Mouse (Mus musculus): ENCODE measurements around the gene Chst5. TPM values are rescaled to one million over a fixed set of nuclear protein-coding genes. Genes with fewer than 3 reads are reported as not detected.

The Chst5 gene
- not detected for polyA plus RNA-seq (2014; fragmentation: Illumina TruSeq; extraction: RNeasy Lipid Tissue Mini Kit (QIAGEN cat#74804); ENCODE audit: low read depth, low replicate concordance)

DNA sequence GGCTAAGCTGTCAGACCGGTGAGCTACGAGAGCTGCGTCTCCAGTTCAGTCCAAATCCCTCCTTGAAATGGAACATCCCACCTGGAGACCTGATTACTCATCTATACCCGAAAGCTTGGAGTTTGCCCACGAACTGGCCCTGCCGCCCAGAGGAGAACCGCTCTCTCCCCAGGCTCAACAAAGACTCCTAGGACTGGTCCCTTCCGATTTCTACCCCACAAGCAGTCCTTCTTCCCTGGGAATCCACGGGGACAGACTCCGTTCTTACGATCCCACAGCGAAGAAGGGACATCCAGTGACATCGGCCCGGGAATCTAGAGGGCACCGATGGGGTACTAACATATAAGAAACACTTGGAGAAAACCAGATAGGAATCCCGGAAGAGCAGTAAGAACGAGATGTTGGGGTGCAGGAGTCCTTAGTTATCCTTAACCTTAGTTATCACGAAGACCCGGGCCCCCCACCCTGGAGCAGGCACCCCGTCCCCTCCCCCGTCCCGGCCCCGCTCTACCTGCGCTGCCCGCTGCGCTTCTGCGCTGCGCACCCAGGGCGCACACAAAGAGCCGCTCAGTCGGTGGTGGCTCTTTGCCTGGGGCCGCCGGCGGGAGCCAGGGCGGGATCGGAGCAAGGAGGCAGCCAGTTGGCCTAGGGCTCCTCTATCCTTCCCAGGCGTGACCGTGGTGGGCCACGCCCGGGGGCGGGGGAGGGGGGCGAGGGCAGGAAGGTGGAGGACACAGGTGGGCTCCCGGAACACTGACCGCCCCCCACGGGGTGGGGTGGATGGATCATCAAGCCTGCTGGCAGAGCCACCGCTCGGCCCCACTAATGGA is at the start of gene Chst5:
TSS of gene Chst5 (minus strand) at position 827 of the 830 bp plus-strand sequence.

DNA sequence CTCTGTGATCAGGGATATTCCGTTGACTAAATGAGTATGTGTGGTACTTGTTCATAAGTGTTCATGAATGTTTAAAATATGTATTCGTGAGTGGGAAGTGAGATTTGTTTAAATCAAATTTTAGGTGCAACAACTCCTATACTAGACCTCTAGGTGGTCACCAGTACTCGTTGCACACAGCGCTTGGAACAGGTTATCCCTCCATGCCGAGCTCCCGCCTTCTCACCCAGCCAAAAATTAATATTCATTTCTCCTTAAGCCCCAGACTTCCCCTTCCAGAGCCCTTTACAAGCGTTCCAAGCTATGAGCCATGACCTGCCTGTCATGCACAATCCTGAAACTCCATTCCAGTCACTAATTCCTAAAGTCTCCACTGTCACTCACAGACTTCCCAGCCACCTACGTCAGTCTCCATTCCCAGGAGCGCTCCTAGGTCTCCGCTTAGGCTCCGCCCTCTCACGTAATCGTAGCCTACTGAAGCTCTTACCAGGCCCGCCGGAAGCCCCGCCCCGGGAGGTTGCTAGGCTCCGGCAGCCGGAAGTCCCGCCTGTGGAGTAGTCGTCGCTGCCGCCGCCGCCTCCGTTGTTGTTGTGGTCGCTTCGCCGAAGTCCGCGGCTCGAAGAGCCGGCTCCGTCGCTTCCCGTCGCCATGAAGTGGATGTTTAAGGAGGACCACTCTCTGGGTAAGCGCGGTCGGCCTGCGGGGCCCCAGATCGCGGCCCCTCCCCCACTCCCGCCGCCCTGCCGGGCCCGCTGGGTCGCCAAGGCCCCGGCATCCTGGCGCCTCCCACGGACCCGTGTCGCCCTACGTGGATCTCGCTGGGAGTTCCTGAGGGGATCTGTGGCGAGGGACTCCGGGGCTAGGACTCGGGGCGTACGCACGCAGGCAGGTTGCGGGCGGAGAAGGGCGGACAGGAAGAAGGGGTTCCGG is 30.2 kb upstream of the Chst5 start, which contains the start of gene Gabarapl2:
TSS of gene Gabarapl2 (plus strand) at position 533 of the 930 bp plus-strand sequence.

DNA sequence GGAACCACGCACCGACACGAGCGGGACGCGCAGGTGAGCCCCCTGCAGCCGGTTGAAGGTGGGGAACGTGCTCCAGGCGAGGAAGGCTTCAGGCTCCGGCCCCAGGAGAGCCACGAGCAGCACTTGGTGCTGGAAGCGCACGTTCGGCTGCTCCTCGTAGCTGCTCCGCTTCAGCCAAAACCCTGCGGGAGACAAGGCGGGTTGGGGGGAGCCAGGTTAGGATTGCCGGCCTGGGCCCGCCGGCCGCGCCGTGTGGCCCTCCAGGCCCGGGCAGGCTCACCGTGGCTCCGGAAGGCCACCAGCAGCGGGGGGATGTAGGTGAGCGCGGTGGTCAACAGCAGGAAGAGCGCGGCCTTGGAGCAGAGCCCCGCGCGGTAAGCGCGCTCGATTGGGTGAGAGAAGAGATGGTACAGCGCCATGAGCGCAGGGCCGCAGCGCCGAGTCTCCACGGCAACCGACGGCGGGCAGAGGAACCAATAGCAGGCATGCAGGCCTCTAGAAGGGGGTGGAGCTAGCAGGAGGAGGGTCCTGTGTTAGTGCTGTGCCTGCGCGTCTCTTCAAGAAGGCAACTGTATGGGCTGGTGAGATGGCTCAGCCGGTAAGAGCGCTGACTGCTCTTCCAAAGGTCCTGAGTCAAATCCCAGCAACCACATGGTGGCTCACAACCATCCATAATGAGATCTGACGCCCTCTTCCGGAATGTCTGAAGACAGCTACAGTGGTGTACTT is 23.3 kb upstream of the Chst5 start, which contains the start of gene Tmem231:
TSS of gene Tmem231 (minus strand) at position 534 of the 729 bp plus-strand sequence.

DNA sequence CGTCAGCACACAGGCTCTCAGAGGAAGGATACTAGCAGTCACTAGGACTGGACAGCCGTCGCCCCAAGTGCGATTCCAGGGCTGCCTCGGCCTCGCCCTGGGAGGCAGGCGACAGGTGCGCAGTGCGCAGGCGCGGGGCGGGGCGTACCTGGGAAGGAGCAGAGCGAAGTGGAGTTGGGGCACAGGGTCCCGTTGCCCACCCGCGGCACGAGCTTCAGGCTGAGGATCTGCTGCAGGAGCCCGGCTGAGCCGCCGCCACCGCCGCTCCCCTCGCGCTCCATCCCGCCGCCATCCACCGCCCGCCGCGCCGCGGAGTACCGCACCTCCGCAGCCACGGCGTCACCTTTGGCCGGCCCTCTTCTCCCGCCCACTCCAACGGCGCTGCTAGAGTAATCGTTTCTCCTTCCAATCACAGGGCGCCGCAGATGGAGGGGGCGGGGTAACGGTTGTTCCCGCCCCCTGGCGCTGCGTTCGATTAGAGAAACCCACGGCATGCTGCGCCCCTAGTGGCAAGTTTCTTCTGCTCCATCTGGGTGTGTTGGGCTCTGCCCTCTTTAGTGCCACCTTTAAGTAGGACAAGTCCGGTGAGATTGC is 33.8 kb downstream of the Chst5 start, which contains the start of gene Tmem170:
TSS of gene Tmem170 (minus strand) at position 396 of the 594 bp plus-strand sequence.

DNA sequence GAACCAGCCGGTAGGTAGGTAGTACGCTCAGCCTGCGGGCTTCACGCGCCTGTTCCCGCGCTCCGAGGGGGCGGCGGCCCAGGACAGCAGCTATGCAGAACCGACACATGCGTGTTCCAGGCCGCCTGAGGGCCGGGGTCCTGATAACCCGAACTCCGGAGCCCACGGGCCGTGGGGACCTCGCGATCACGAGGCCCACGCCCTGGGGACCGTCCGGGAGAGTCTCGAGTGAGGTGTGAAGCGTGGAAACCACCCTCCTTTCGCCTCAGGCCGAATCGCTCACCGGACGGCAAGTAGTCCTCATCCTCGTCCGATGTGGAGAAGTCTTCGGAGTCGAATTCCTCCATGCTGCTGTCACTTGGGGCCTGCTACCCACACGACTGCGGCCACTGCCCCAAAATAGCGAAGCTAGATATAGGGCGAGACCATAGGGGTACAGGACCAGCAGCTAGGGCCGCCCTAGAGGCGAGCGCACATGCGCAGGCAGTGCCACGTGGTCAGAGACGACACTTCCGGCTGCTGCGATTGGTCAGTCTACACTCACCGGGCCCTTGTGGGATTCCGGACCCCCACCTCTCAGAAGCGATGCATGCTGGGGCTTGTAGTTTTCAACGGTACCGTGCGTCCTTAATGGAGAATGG is 56.3 kb downstream of the Chst5 start, which contains the start of gene Cfdp1:
TSS of gene Cfdp1 (minus strand) at position 431 of the 641 bp plus-strand sequence.

Other genes with a start within 250 kb of the Chst5 start
- gene Ctrb1, start 219.4 kb downstream of the Chst5 start, polyA plus RNA-seq (2014; fragmentation: Illumina TruSeq; extraction: RNeasy Lipid Tissue Mini Kit (QIAGEN cat#74804); ENCODE audit: low read depth, low replicate concordance) = not detected
- gene Bcar1, start 166.6 kb downstream of the Chst5 start, polyA plus RNA-seq (2014; fragmentation: Illumina TruSeq; extraction: RNeasy Lipid Tissue Mini Kit (QIAGEN cat#74804); ENCODE audit: low read depth, low replicate concordance) = 0.69 TPM
- 82.5 TPM for gene Cfdp1, start 56.2 kb downstream of the Chst5 start, polyA plus RNA-seq (2014; fragmentation: Illumina TruSeq; extraction: RNeasy Lipid Tissue Mini Kit (QIAGEN cat#74804); ENCODE audit: low read depth, low replicate concordance)
- gene Tmem170, start 33.7 kb downstream of the Chst5 start, polyA plus RNA-seq (2014; fragmentation: Illumina TruSeq; extraction: RNeasy Lipid Tissue Mini Kit (QIAGEN cat#74804); ENCODE audit: low read depth, low replicate concordance) = 10.5 TPM
- gene Tmem231, start 23.4 kb upstream of the Chst5 start, polyA plus RNA-seq (2014; fragmentation: Illumina TruSeq; extraction: RNeasy Lipid Tissue Mini Kit (QIAGEN cat#74804); ENCODE audit: low read depth, low replicate concordance) = not detected
- gene Gabarapl2, start 30.3 kb upstream of the Chst5 start, polyA plus RNA-seq (2014; fragmentation: Illumina TruSeq; extraction: RNeasy Lipid Tissue Mini Kit (QIAGEN cat#74804); ENCODE audit: low read depth, low replicate concordance) = 83.9 TPM
- 1.6 TPM for gene Adat1, start 81.9 kb upstream of the Chst5 start, polyA plus RNA-seq (2014; fragmentation: Illumina TruSeq; extraction: RNeasy Lipid Tissue Mini Kit (QIAGEN cat#74804); ENCODE audit: low read depth, low replicate concordance)
- 23.1 TPM for gene Kars, start 100.9 kb upstream of the Chst5 start, polyA plus RNA-seq (2014; fragmentation: Illumina TruSeq; extraction: RNeasy Lipid Tissue Mini Kit (QIAGEN cat#74804); ENCODE audit: low read depth, low replicate concordance)
- gene Terf2ip, start 101.0 kb upstream of the Chst5 start, polyA plus RNA-seq (2014; fragmentation: Illumina TruSeq; extraction: RNeasy Lipid Tissue Mini Kit (QIAGEN cat#74804); ENCODE audit: low read depth, low replicate concordance) = 10.3 TPM
- 0.79 TPM for gene Gm6793, start 104.6 kb upstream of the Chst5 start, polyA plus RNA-seq (2014; fragmentation: Illumina TruSeq; extraction: RNeasy Lipid Tissue Mini Kit (QIAGEN cat#74804); ENCODE audit: low read depth, low replicate concordance)

Measured in liver, adult 10 weeks (tissue).